Mouse (Mus musculus): ENCODE data around the gene Hnf4a. TPM values are rescaled to one million over a fixed set of nuclear protein-coding genes. Genes with fewer than 3 reads are reported as not detected.

The Hnf4a gene
- polyA plus RNA-seq, 1 experiment from 2014 or later = not detected

GRCm38 (mm10) chr2:163539321-163540040 lies 32.9 kb downstream of the Hnf4a start:
- no peak overlapping the region for H3K9ac ChIP-seq
- H3K4me3 ChIP-seq (replicated peaks) = no peak overlapping the region
- no peak overlapping the region for H3K4me2 ChIP-seq
- WGBS = 77% methylated on average over 13 of the region's 13 CpGs
- no peak for ATAC-seq (ENCODE audit: low FRiP score)
- no peaks in the 10 kb centered on the region for H3K36me3 ChIP-seq (replicated peaks)
- H3K4me1 ChIP-seq = peaks cover 8% of the 10 kb centered on the region
- no peak overlapping the region for H3K27ac ChIP-seq
- H3K27me3 ChIP-seq = peaks cover 5% of the 10 kb centered on the region; the same call in 1 of the 2 replicates
- H3K9me3 ChIP-seq = no peaks in the 10 kb centered on the region

GRCm38 (mm10) chr2:163540231-163541117 lies 33.9 kb downstream of the Hnf4a start:
- H3K4me2 ChIP-seq = no peak overlapping the region
- H3K9ac ChIP-seq = no peak overlapping the region
- H3K4me3 ChIP-seq (replicated peaks) = no peak overlapping the region
- 92% methylated on average over 9 of the region's 9 CpGs for WGBS
- peaks cover 2% of the 10 kb centered on the region; the same call in 1 of the 2 replicates for H3K27me3 ChIP-seq
- H3K4me1 ChIP-seq = peaks cover 8% of the 10 kb centered on the region
- ATAC-seq (ENCODE audit: low FRiP score) = no peak
- H3K9me3 ChIP-seq = no peaks in the 10 kb centered on the region
- no peak overlapping the region for H3K27ac ChIP-seq
- no peaks in the 10 kb centered on the region for H3K36me3 ChIP-seq (replicated peaks)

- H3K36me3 ChIP-seq (replicated peaks) = no peaks in the 10 kb centered on the region
- H3K27ac ChIP-seq = no peak overlapping the region
- peaks cover 2% of the 10 kb centered on the region; the same call in 1 of the 2 replicates for H3K4me1 ChIP-seq
- no peak overlapping the region for H3K4me3 ChIP-seq (replicated peaks)
- WGBS = 87% methylated on average over 10 of the region's 10 CpGs
- no peak for ATAC-seq (ENCODE audit: low FRiP score)
- no peaks in the 10 kb centered on the region for H3K9me3 ChIP-seq
- H3K27me3 ChIP-seq = no peaks in the 10 kb centered on the region; the same call in 1 of the 2 replicates
- H3K9ac ChIP-seq = no peak overlapping the region
- H3K4me2 ChIP-seq = no peak overlapping the region
Observed at GRCm38 (mm10) chr2:163541568-163542182, 35.1 kb downstream of the Hnf4a start.

GRCm38 (mm10) chr2:163542674-163543073 lies 36.1 kb downstream of the Hnf4a start:
- Histone ChIP-seq H3K4me1 (no peaks in the 10 kb centered on the region), H3K4me3 (replicated peaks) (no peak overlapping the region), H3K27ac (no peak overlapping the region), H3K9me3 (no peaks in the 10 kb centered on the region), H3K36me3 (replicated peaks) (no peaks in the 10 kb centered on the region), H3K9ac (no peak overlapping the region), H3K4me2 (no peak overlapping the region), H3K27me3 (no peaks in the 10 kb centered on the region)
- no peak for ATAC-seq (ENCODE audit: low FRiP score)
- 91% methylated on average over 10 of the region's 10 CpGs for WGBS

GRCm38 (mm10) chr2:163546623-163547318 lies 40.2 kb downstream of the Hnf4a start:
- WGBS = 82% methylated on average over 14 of the region's 14 CpGs
- H3K9me3 ChIP-seq = no peaks in the 10 kb centered on the region
- H3K36me3 ChIP-seq (replicated peaks) = no peaks in the 10 kb centered on the region
- no peak overlapping the region for H3K4me2 ChIP-seq
- ATAC-seq (ENCODE audit: low FRiP score) = no peak
- H3K4me1 ChIP-seq = no peaks in the 10 kb centered on the region
- no peak overlapping the region for H3K27ac ChIP-seq
- H3K4me3 ChIP-seq (replicated peaks) = no peak overlapping the region
- no peaks in the 10 kb centered on the region; the same call in 1 of the 2 replicates for H3K27me3 ChIP-seq
- no peak overlapping the region for H3K9ac ChIP-seq

GRCm38 (mm10) chr2:163548822-163549221 lies 42.2 kb downstream of the Hnf4a start:
- no peak overlapping the region for H3K4me3 ChIP-seq (replicated peaks)
- no peaks in the 10 kb centered on the region for H3K36me3 ChIP-seq (replicated peaks)
- H3K27me3 ChIP-seq = peaks cover 3% of the 10 kb centered on the region; the same call in 1 of the 2 replicates
- H3K27ac ChIP-seq = no peak overlapping the region
- WGBS = 77% methylated on average over 6 of the region's 6 CpGs
- no peak overlapping the region for H3K4me2 ChIP-seq
- no peak overlapping the region for H3K9ac ChIP-seq
- H3K9me3 ChIP-seq = no peaks in the 10 kb centered on the region
- ATAC-seq (ENCODE audit: low FRiP score) = no peak
- no peaks in the 10 kb centered on the region for H3K4me1 ChIP-seq

GRCm38 (mm10) chr2:163549786-163550185 lies 43.2 kb downstream of the Hnf4a start:
- WGBS = 54% methylated on average over 6 of the region's 6 CpGs

GRCm38 (mm10) chr2:163552518-163552929 lies 45.9 kb downstream of the Hnf4a start:
- Histone ChIP-seq H3K27ac (no peak overlapping the region), H3K9me3 (no peaks in the 10 kb centered on the region), H3K4me2 (no peak overlapping the region), H3K4me3 (replicated peaks) (no peak overlapping the region), H3K9ac (no peak overlapping the region), H3K4me1 (no peaks in the 10 kb centered on the region), H3K36me3 (replicated peaks) (no peaks in the 10 kb centered on the region), H3K27me3 (peaks cover 3% of the 10 kb centered on the region; the same call in 1 of the 2 replicates)
- WGBS = 88% methylated on average over 8 of the region's 8 CpGs
- no peak for ATAC-seq (ENCODE audit: low FRiP score)

More at GRCm38 (mm10) chr2:163549786-163550185, 43.2 kb downstream of the Hnf4a start:
- Histone ChIP-seq H3K27ac (no peak overlapping the region), H3K4me2 (no peak overlapping the region), H3K9me3 (no peaks in the 10 kb centered on the region), H3K27me3 (peaks cover 3% of the 10 kb centered on the region; the same call in 1 of the 2 replicates), H3K4me1 (no peaks in the 10 kb centered on the region), H3K4me3 (replicated peaks) (no peak overlapping the region), H3K36me3 (replicated peaks) (no peaks in the 10 kb centered on the region), H3K9ac (no peak overlapping the region)
- no peak for ATAC-seq (ENCODE audit: low FRiP score)

GRCm38 (mm10) chr2:163554425-163554982 lies 47.9 kb downstream of the Hnf4a start:
- ATAC-seq (ENCODE audit: low FRiP score) = no peak

GRCm38 (mm10) chr2:163554996-163555395 lies 48.4 kb downstream of the Hnf4a start:
- Histone ChIP-seq H3K4me3 (replicated peaks) (no peak overlapping the region), H3K27ac (no peak overlapping the region), H3K9ac (no peak overlapping the region), H3K27me3 (0 out of 2 replicates have a peak, but pooled peaks cover 3% of the 10 kb centered on the region), H3K4me1 (no peaks in the 10 kb centered on the region), H3K4me2 (no peak overlapping the region), H3K9me3 (no peaks in the 10 kb centered on the region), H3K36me3 (replicated peaks) (no peaks in the 10 kb centered on the region)
- no peak for ATAC-seq (ENCODE audit: low FRiP score)
- 75% methylated on average over 6 of the region's 6 CpGs for WGBS

More at GRCm38 (mm10) chr2:163554425-163554982, 47.9 kb downstream of the Hnf4a start:
- Histone ChIP-seq H3K4me1 (no peaks in the 10 kb centered on the region), H3K27ac (no peak overlapping the region), H3K9ac (no peak overlapping the region), H3K9me3 (no peaks in the 10 kb centered on the region), H3K27me3 (0 out of 2 replicates have a peak, but pooled peaks cover 3% of the 10 kb centered on the region), H3K4me2 (no peak overlapping the region), H3K36me3 (replicated peaks) (no peaks in the 10 kb centered on the region), H3K4me3 (replicated peaks) (no peak overlapping the region)
- WGBS = 80% methylated on average over 4 of the region's 4 CpGs

- no peak overlapping the region for H3K4me3 ChIP-seq (replicated peaks)
- 81% methylated on average over 13 of the region's 13 CpGs for WGBS
- H3K9me3 ChIP-seq = no peaks in the 10 kb centered on the region
- H3K27ac ChIP-seq = no peak overlapping the region
- H3K27me3 ChIP-seq = 0 out of 2 replicates have a peak, but pooled peaks cover 3% of the 10 kb centered on the region
- no peaks in the 10 kb centered on the region for H3K4me1 ChIP-seq
- ATAC-seq (ENCODE audit: low FRiP score) = no peak
- no peak overlapping the region for H3K9ac ChIP-seq
- H3K4me2 ChIP-seq = no peak overlapping the region
- H3K36me3 ChIP-seq (replicated peaks) = no peaks in the 10 kb centered on the region
Observed at GRCm38 (mm10) chr2:163555417-163555816, 48.8 kb downstream of the Hnf4a start.
